Mouse (Mus musculus) heart, embryonic 12.5 days (tissue): ENCODE measurements around the gene Twsg1. TPM values are rescaled to one million over a fixed set of nuclear protein-coding genes. Genes with fewer than 3 reads are reported as not detected.

Experiments used
- ATAC-seq: fragments of 200-750 bp; cut with Nextera tagmentation; 2 replicates; pipeline ENCODE4 v1.8.0; 2017; ENCODE audit warnings: moderate TSS enrichment, moderate library complexity; ENCODE audit not compliant: insufficient number of reproducible peaks, low FRiP score
- H3K27ac ChIP-seq: fragments of 300-500 bp; sonication (generic); 2 replicates; pipeline ENCODE4 v1.5.1; 2016; ENCODE audit warnings: mild to moderate bottlenecking, moderate library complexity; ENCODE audit not compliant: poor library complexity, severe bottlenecking
- H3K27me3 ChIP-seq: fragments of 300-500 bp; sonication (generic); replicated peaks from 2 replicates; pipeline ENCODE4 v1.6.1; 2016; ENCODE audit warnings: mild to moderate bottlenecking, moderate library complexity
- H3K36me3 ChIP-seq: fragments of 300-500 bp; sonication (generic); 2 replicates; pipeline ENCODE4 v1.6.1; 2016; ENCODE audit warnings: mild to moderate bottlenecking, moderate library complexity
- H3K4me1 ChIP-seq: fragments of 300-500 bp; sonication (generic); replicated peaks from 2 replicates; pipeline ENCODE4 v1.6.1; 2016; ENCODE audit warnings: mild to moderate bottlenecking
- H3K4me2 ChIP-seq: fragments of 300-500 bp; sonication (generic); 2 replicates; pipeline ENCODE4 v1.6.1; 2016; ENCODE audit warnings: mild to moderate bottlenecking, moderate library complexity
- H3K4me3 ChIP-seq: fragments of 300-500 bp; sonication (generic); 2 replicates; pipeline ENCODE4 v1.5.1; 2016; ENCODE audit warnings: mild to moderate bottlenecking
- H3K9ac ChIP-seq: fragments of 300-500 bp; sonication (generic); 2 replicates; pipeline ENCODE4 v1.6.1; 2016; ENCODE audit warnings: mild to moderate bottlenecking, moderate library complexity
- H3K9me3 ChIP-seq: fragments of 300-500 bp; sonication (generic); replicated peaks from 2 replicates; pipeline ENCODE4 v1.6.1; 2016; ENCODE audit warnings: mild to moderate bottlenecking, moderate library complexity
- WGBS: fragments of 180-500 bp; shearing (Covaris S2); methylation state at CpG from one replicate; pipeline ENCODE4 v1.1.7; 2016; 5-methylcytosine and 5-hydroxymethylcytosine counted together
- polyA plus RNA-seq: library from polyadenylated mRNA; unstranded; fragments of >200 nt; fragmentation: Nextera tagmentation; extraction: Ambion mirVana; gene quantifications from 2 replicates; pipeline ENCODE4 v1.2.1, GENCODE M21; 2016

Twsg1 gene
- polyA plus RNA-seq, 1 experiment from 2014 or later, result 109 TPM

DNA sequence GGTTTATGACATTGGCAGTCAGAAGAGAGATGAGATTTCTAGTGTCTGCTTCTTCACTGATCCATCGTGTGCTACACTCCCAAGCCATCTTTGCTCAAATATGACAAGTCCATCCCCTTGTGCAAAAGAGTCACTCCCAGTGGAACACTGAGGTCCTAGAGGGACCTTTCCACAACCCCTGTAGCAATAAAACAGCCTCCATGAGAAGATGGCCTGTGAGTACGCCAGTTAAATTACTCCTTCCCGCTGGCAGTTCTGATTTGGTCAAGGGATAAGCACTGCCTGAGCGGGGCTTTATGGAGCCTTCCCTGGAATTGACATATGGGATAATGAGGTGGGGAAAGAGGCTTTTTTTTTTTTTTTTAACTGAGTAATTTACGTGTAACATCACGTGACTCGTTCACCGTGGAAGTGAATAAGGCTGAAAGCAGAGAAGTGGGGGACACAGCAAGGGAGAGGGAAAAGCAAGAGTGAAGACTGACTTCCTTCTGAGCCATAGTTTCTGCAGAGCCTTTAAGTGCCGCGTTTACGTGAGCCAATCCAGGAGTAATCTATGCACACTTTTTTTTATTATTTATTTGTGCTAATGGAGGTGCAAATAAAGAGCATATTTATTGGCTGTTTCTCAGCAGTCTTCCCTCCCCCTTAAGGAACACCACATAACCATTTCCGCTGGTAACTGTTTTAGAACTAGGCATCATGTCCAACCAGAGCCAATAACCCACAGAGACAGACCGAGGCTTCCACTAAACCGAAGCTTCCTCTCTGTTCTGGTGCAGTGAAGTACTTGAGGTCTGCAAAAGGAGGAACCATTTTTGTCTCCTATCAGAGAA is 65.1 kb downstream of the Twsg1 start, which contains the start of gene Ralbp1:
TSS of gene Ralbp1 (minus strand) at position 102 of the 833 bp plus-strand sequence.
- H3K9me3 ChIP-seq, result no peaks in the 10 kb centered on the region
- peak within 1 kb of the TSS; percentile 94 for H3K4me2 ChIP-seq
- peak within 1 kb of the TSS; percentile 89 for H3K9ac ChIP-seq
- no peaks in the 10 kb centered on the region for H3K36me3 ChIP-seq
- H3K27me3 ChIP-seq, result no peaks in the 10 kb centered on the region
- WGBS, result 10% methylated on average over 14 of the region's 14 CpGs
- peak within 1 kb of the TSS; percentile 85 for H3K4me3 ChIP-seq
- no peak for ATAC-seq
- peaks cover 21% of the 10 kb centered on the region for H3K4me1 ChIP-seq
- peak within 1 kb of the TSS; percentile 92 for H3K27ac ChIP-seq

DNA sequence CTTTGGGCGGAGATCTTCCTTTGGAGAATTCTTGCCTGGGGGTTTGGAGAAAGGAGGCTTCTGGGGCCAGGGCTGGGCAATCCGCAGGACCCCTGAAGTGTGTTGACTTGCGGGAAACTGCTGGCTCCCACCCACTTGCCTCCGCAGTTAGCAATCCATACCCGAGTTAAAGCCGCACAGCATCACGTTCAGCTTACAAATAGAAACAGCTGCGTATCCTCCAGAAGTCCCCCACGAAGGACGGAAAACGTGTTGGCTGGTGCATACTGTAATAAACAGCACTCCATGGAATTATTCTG is 65.7 kb downstream of the Twsg1 start:
- Histone ChIP-seq H3K27me3 (no peaks in the 10 kb centered on the region), H3K4me3 (peak overlapping the region; percentile 85), H3K9me3 (no peaks in the 10 kb centered on the region), H3K4me1 (peaks cover 23% of the 10 kb centered on the region), H3K9ac (peak overlapping the region; percentile 62), H3K27ac (peak overlapping the region; percentile 92), H3K36me3 (no peaks in the 10 kb centered on the region), H3K4me2 (peak overlapping the region; percentile 79)
- no peak for ATAC-seq
- WGBS, result 0% methylated on average over 11 of the region's 11 CpGs

DNA sequence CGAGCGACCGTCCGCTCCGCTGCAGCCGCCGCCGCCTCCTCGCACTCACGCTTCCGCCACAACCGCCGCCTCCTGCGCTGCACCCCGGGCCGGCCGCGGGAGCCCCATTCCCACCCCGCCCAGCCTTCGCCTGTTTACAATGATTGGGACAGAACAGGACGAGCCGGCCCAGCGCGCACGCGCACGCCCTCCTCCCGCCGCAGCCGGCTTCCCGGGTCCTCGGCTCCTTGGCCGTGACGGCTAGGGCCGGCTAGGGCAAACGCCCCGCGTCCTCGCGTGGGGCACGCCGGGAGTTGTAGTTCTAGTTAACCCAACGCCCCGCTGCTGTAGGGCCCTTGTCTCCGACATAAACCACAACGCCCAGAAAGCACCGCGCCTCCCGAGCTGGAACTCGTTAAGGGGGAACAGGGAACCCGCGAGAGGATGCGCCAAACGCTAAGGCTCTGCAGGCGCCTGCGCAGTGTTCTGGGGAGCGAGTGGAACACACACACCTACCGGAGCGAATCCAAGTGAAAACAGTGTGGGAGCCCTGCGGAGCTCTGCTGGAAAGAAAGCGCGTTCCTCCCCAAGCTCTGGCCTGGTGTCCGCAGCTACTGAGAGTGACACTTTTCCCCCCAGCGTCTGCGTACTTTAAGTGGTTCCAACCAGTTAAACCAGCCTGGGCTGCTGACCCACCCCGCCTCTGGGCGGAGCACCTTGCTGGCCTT is 66.2 kb downstream of the Twsg1 start:
- 1% methylated on average over 67 of the region's 67 CpGs for WGBS
- Histone ChIP-seq H3K9ac (peak overlapping the region; percentile 89), H3K4me1 (peaks cover 23% of the 10 kb centered on the region), H3K27ac (peak overlapping the region; percentile 92), H3K27me3 (no peaks in the 10 kb centered on the region), H3K36me3 (no peaks in the 10 kb centered on the region), H3K9me3 (no peaks in the 10 kb centered on the region), H3K4me3 (peak overlapping the region; percentile 85), H3K4me2 (peak overlapping the region; percentile 94)
- peak; percentile 99 for ATAC-seq

DNA sequence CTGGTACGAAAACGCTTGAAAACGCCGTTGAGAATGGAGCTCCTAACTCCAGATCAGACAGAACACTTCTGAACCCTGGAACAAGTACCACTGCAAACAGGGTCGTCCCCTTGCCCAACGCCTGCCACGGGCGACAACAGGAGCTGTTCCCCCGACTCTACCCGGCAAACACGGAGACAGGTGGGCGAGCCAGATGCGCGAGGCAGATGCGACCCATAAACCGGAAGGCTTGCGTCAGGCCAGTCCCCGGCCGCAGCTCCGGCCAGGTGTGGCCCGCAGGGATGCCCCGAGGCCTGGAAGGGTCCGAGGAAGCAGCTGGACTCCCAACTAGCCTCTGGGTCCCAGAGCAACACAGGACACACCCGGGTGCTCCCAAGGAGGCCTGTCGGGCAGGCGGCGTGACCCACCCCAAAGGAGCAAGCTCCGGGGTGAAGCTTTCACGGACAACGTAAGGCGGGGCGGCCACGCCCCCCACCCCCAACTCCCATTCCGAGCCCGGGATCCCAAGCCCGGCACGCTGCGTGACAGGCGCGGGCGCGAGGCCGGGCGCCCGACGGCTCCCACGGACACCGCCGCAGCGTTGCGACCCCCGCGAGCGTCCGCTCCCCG is 66.9 kb downstream of the Twsg1 start:
- no peaks in the 10 kb centered on the region for H3K36me3 ChIP-seq
- peak overlapping the region; percentile 92 for H3K27ac ChIP-seq
- WGBS, result under 1% methylated on average over 56 of the region's 56 CpGs
- H3K9me3 ChIP-seq, result no peaks in the 10 kb centered on the region
- H3K4me1 ChIP-seq, result peaks cover 23% of the 10 kb centered on the region
- H3K4me2 ChIP-seq, result peak overlapping the region; percentile 94
- ATAC-seq, result peak; percentile 36
- H3K4me3 ChIP-seq, result peak overlapping the region; percentile 85
- no peaks in the 10 kb centered on the region for H3K27me3 ChIP-seq
- H3K9ac ChIP-seq, result peak overlapping the region; percentile 89

DNA sequence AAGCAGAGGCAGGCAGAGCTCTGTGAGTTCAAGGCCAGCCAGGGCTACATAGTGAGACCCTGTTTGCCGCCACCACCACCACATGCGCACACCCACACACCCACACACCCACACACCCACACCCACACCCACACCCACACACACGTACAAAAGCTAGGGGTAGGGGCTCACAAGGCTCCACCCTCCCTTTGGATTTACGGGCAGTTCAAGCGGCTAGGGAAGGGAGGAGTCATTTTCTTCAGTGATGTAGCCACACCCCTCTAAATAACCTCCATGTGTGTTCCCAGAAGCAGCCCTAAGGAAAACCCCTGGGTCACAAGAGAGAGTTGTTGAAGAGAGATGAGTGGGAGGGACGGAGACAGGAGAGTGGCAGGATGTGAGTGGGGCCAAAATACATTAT is 74.0 kb downstream of the Twsg1 start:
- H3K36me3 ChIP-seq, result no peaks in the 10 kb centered on the region
- ATAC-seq, result 0 out of 2 replicates have a peak, but pooled peaks have one; percentile 27
- H3K9me3 ChIP-seq, result no peaks in the 10 kb centered on the region
- H3K9ac ChIP-seq, result no peak overlapping the region
- H3K4me3 ChIP-seq, result no peak overlapping the region
- no peak overlapping the region for H3K27ac ChIP-seq
- H3K4me2 ChIP-seq, result no peak overlapping the region
- no peaks in the 10 kb centered on the region for H3K27me3 ChIP-seq
- H3K4me1 ChIP-seq, result peaks cover 15% of the 10 kb centered on the region
- 71% methylated on average over 6 of the region's 6 CpGs for WGBS

DNA sequence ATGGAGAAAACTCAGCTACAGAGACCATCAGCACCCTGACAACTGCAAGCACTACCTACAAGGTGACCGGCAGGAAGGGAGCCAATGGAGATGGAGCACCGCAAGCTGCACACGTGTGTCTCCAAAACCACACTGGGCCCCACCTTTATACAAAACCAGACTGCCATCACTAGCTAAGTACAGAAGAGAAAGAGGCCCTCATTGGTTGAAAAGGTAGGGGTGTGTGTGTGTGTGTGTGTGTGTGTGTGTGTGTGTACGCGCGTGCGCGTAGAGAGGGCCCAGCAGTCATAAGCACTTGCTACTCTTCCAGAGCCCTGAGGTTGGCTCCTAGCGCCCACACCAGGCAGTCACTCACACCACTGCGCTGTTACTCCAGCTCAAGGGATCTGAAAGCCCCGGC is 77.2 kb downstream of the Twsg1 start:
- Histone ChIP-seq H3K9ac (no peak overlapping the region), H3K27ac (no peak overlapping the region), H3K9me3 (no peaks in the 10 kb centered on the region), H3K27me3 (no peaks in the 10 kb centered on the region), H3K36me3 (no peaks in the 10 kb centered on the region), H3K4me3 (no peak overlapping the region), H3K4me2 (no peak overlapping the region), H3K4me1 (peaks cover 14% of the 10 kb centered on the region)
- 95% methylated on average over 11 of the region's 11 CpGs for WGBS
- ATAC-seq, result no peak

DNA sequence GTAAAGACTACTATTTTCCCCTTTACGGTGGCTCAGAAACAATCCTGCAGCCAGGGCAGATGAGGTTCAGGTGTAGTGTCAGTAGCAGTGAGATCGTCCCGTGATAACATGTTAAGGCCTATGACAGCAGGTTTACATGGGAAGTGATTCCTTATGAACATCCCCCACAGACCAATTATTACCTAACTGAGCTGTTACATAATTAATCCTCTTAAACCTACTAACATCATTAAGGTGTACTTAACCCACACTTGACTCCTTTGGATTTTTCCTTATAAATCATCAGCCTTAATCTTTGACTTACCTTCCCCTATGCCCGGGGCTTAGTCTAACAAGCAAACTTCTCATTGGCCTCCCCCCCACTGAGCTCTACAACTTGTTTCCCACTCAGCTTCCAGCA is 77.9 kb downstream of the Twsg1 start:
- Histone ChIP-seq H3K4me3 (no peak overlapping the region), H3K27ac (no peak overlapping the region), H3K9me3 (no peaks in the 10 kb centered on the region), H3K4me2 (no peak overlapping the region), H3K4me1 (peaks cover 14% of the 10 kb centered on the region), H3K9ac (no peak overlapping the region), H3K27me3 (no peaks in the 10 kb centered on the region), H3K36me3 (no peaks in the 10 kb centered on the region)
- no peak for ATAC-seq
- WGBS, result 83% methylated on average over 4 of the region's 4 CpGs

DNA sequence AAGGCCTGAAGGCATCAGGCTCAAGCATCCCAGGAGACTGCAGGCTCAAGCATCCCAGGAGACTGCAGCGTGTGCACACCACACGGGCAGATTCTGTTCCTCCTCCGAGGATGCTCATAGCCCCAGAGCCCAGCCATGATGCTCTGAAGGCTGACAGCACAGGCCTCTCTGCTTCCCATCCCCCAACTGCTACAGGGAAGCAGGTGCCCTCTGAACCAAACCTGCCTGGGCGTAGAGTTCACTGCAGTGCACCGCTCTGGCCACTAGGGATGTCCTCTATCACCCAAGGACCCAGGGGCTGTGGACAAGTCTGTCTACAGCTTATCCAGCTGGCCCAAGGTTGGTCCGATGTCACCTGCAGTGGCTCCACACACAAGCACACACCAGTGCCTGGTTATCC is 78.4 kb downstream of the Twsg1 start:
- H3K4me3 ChIP-seq, result no peak overlapping the region
- no peaks in the 10 kb centered on the region for H3K9me3 ChIP-seq
- H3K27ac ChIP-seq, result no peak overlapping the region
- ATAC-seq, result peak; percentile 27; the same call in 1 of the 2 replicates
- no peaks in the 10 kb centered on the region for H3K27me3 ChIP-seq
- H3K4me2 ChIP-seq, result no peak overlapping the region
- H3K4me1 ChIP-seq, result peaks cover 14% of the 10 kb centered on the region
- H3K36me3 ChIP-seq, result 0 out of 2 replicates have a peak, but pooled peaks cover 1% of the 10 kb centered on the region
- H3K9ac ChIP-seq, result no peak overlapping the region
- 49% methylated on average over 6 of the region's 6 CpGs for WGBS

DNA sequence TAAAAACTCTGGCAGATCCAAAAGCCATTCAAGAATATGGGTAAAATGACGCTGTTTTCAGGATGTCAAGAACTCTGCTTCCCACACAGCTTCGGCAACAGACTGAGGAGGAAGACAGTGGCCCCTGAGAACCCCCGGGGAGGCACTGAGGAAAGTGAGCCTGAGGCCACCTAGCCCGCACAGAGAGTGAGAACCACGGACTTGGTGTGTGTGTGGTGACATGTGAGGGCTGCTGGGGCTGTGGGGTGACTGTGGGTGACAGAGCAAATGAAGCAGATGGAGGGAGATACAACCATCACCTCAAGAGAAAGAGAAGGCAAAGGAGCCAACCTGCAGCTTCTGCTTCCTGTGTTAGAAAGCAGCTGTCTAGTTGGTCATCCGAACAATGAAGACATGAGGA is 79.0 kb downstream of the Twsg1 start:
- Histone ChIP-seq H3K27ac (no peak overlapping the region), H3K27me3 (no peaks in the 10 kb centered on the region)

More for the DNA sequence above, 79.0 kb downstream of the Twsg1 start:
- Histone ChIP-seq H3K36me3 (peaks cover 7% of the 10 kb centered on the region; the same call in 1 of the 2 replicates), H3K9me3 (no peaks in the 10 kb centered on the region), H3K4me3 (no peak overlapping the region), H3K9ac (no peak overlapping the region), H3K4me1 (peaks cover 14% of the 10 kb centered on the region), H3K4me2 (no peak overlapping the region)
- WGBS, result 57% methylated on average over 6 of the region's 6 CpGs
- no peak for ATAC-seq
